Mouse (Mus musculus) ovary, postnatal 10 days (tissue): ENCODE measurements around the gene Myo10.
A peak's percentile ranks its signal among the peaks of the same experiment; 100 is the strongest.

ENCODE experiments used
- DNase-seq: peaks from one replicate; pipeline ENCODE4 v3.0.0; 2022; ENCODE audit warnings: low spot score

Gene Myo10

GRCm38 (mm10) chr15:25620560-25620959 is 1.8 kb upstream of the Myo10 start:
- DNase-seq: no peak

DNA sequence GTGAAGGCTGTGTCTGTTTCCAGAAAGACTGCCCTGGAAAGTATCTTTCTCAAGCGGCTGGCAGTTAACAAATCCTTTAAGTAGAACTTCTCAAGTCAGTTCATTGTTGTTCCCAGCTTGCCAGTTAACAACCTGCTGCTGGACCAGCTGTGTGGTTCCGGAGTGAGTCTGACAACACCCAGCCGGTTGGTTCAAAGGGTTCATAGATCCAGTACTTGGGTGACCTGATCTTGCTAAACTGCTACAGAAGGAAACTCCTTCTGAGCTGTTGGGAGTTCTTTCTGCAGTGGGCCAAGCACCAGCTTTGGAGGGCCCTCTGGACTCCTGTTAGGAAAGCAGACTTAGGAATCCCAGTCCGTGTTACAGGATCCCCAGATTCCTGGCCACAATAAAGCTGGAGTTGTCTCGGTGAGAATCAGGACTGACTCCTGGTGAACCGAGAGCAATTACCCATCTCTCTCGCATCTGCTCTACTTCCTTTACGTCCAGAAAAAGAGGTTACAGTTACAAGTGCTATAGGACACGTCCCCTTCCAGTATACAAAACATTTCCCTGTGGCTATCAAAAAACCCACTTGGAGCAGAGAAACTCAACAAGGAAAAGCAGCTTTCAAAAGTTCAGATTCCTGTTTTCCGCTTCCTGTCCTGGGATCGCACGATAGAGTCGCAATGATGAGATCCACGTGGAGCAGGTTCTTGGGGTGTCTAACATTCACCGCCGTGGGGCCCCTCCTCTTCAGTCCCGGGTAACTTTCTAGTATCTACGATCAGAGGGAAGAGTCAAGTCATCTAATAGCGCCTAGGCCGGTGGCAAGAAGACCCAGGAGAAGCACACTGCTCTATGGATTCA is 750 bp upstream of the Myo10 start:
- no peak for DNase-seq

GRCm38 (mm10) chr15:25622867-25623471 is 644 bp downstream of the Myo10 start:
- DNase-seq: peak; percentile 41

GRCm38 (mm10) chr15:25623556-25624180 is 1.3 kb downstream of the Myo10 start:
- DNase-seq: no peak

GRCm38 (mm10) chr15:25624263-25624662 is 1.9 kb downstream of the Myo10 start:
- DNase-seq: no peak

GRCm38 (mm10) chr15:25625471-25625870 is 3.1 kb downstream of the Myo10 start:
- DNase-seq: no peak

- DNase-seq: no peak
Measured at GRCm38 (mm10) chr15:25627012-25627411, 4.7 kb downstream of the Myo10 start.

DNA sequence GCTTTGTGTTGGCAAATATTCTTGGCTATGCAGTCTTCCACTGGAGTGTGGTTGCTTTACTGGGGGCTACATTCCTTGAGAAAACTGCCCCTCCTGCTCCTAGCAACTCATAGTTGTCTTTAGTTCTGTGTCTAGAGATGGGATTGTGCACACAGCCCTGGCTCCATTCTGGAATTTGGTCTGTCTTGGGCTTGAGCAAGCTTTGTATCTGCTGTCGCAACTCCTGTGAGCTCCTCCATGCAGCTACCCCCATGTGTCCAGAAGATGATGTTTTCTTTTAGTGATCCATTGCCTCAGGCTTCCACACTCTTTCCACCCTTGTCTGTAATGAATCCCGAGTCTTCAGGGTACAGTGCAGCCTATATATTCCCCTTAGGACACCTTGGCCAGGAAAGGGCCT is 5.9 kb downstream of the Myo10 start:
- no peak for DNase-seq

DNA sequence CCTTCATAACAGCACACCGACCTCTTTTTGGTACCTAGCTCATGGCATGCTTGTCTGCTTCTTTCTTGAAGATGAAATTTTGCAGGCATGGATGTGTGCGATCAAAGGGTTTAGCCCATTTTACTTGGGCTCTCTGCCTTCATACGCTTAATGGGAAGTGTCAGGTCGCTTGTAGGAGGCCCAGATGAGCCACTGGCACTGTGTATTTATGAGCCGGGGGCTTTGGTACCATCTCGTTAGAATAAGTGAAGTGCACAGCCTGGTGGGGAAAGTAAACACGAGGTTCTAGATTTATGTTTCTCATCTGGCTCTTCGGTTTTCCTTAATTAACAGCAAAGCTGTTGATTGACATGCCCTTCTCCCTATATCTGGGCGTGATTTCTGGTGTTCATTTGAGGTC is 8.4 kb downstream of the Myo10 start:
- no peak for DNase-seq

DNA sequence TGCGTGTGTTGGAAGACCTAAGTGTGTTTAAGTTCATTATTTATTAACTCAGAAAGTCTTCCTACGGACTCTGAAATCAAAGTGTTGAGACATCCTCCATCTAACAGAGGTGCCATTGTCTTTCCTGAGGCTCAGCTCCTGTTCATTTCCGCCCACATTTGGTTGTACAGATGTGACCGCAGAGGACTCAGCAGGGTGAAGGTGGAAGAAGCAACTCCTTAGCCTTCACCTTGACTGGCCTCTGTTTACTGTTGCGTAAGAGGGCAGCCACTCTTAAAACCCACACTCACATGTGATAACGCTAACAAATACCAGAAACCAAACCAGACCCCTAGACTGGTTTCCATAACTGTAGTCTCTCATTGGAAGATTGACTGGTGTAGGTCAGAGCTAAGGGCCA is 9.0 kb downstream of the Myo10 start:
- DNase-seq: no peak

GRCm38 (mm10) chr15:25632902-25633301 is 10.6 kb downstream of the Myo10 start:
- no peak for DNase-seq

DNA sequence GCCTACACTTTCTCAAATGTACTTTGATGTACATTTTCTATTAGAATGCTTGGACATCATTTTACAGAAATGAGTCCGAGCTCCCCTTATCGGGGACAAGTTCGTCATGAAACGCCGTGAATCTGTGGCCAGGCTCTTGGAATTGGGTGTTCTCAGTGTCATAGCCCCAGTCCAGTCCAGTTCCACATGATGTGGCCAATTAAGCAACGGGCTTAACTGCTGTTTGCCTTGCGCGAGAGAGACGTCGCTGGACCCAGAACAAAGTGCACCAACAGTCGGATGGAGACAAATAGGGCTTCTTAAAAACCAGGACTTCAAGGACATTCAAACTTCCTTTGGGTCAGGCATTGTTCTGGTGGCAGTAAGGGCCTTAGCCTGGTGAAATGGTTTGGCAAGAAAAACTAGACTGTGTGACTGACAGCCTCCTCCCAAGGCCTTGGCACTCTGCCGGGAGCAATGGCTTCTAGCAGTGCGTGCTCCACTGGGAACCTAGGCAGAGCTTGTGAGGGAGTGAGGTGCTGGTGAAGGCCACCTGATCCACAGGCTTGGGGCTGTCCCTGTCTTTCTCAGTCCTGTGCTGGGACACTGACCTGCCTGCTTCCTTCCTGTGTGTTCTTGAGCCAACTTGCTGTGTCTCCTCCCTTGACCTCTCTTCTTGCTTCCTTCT is 11.5 kb downstream of the Myo10 start:
- DNase-seq: peak; percentile 28

DNA sequence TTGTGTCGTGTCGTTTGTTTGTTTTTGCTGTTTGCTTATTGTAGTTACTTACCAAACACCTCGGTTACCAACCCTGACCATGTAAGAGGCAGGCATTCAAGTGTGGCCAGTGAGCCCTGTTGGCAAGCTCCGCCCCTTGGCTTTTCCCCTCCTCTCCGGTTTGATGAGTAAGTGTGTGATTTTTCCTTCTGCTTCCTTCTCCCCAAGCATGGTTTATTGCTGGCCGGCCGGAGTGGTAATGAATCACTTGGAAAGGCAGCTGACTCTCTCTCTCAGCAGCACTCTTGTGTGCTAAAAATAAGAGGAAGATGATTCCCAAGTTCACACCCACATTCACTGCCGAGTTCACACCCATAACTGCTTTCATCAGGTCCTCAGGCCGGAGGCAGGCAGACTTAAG is 15.4 kb downstream of the Myo10 start:
- DNase-seq: no peak

DNA sequence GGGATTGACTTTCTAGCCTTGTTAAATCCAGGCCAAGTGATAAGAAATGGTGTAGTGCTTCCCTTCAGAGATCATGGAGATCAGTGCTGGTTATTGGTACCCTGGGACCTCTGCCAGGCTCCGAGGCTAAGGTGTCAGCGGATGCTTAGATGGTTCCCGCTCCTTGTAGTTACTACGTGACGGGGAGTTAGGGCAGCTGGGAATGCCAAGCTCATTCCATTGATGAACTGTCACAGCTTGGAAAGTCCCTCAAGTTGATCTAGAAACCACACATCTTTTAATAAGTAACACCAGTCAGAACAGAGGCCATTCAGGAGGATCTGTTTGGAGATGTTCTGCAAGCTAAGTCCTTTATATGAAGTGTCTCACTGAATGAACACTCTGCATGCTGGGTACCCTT is 16.9 kb downstream of the Myo10 start:
- DNase-seq: no peak

- DNase-seq: no peak
Measured at GRCm38 (mm10) chr15:25640840-25641752, 18.8 kb downstream of the Myo10 start.

DNA sequence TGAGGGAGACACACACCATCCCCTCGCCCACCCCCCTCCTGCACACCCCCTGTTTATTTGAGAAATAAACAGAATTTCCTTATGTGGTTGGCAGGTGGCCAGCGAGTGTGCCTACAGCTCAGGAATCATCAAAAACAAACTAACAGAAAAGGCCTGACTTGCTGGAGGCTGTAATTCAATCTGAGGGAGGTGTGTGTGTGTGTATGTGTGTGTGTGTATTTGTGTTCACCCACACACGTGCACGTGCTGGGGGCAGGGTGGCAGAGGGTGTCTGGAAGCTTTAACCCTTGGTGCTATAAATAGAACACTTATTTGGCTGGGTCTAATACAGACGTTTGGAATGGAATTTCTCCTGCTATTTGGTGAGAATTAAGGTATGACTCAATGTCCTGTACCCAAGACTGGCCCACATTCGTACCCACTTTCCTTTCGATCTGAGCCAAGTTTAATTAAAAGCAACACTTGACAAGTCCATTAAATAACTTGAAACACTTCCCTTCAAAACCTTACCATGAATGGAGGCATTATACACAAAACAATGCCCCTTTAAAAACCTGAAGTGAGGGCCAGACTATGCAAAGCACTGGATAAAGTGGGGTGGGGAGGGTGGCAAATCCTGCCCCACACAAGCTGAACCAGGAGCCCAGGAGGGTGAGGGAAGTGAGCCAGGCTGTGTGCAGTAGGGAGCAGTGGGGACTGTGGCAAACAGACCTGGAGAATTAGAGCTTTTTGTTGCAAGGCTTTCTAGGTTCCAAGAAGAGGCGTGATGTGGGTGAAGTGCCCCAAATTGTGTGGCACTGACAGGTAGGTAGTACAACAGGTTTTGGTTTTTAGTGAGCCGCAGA is 20.1 kb downstream of the Myo10 start:
- DNase-seq: no peak

DNA sequence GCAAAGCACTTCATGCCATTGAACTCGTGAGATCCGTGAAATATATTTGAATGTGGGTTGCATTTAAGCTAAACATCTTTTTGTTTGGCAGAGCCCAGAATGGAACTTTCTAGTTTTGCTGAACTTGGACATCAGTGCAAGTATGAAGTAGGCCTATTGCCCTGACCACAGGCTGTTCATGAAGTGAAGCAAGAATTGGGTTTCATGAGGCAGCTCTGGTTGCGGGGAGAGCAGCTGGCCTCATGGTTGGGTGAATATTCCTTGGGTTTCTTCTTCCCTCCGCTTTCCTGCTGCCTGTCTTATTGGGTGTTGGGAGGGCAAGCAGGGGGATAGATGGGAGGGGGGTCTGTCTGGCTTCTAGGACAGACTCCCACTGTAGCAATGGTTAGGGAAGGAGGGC is 23.5 kb downstream of the Myo10 start:
- no peak for DNase-seq

DNA sequence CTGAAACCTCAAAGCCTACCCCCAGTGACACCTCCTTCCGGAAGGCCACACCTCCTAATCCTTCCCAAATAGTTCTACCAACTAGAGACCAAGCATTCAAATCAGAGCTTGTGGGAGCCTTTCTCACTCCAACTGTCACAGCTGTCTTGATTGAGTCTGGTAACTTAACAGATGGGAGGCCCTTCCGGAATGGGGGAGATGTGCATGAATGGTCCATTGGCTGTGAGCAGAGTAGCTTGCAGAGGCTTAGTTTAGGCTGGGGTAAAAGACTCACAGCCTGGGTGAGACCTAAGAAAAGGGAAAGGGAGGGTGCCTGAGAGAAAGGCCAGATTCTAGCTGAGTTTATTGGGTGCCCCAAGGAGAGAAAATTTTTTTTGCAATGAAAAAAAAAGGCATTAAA is 26.0 kb downstream of the Myo10 start:
- no peak for DNase-seq

DNA sequence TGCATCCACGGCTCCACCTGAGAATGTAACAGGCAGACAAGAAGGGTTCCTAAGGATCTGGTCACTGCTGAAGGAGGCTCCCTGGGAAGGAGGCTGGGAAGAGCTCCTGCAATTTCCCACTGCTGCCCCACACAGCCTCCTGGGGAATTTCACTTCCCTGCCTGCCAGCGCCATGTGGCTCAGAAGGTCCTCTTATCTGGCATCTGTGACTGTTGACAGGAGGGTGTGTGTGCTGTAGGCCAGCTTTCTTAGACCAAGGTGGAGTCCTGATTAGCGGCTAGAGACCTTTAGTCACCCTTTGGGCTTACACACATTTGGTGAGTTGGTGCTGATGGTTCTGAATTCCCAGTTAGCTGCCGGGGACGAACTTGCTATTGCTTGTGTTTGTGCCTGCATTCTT is 28.0 kb downstream of the Myo10 start:
- no peak for DNase-seq

- DNase-seq: no peak
Measured at GRCm38 (mm10) chr15:25651820-25652219, 29.5 kb downstream of the Myo10 start.

DNA sequence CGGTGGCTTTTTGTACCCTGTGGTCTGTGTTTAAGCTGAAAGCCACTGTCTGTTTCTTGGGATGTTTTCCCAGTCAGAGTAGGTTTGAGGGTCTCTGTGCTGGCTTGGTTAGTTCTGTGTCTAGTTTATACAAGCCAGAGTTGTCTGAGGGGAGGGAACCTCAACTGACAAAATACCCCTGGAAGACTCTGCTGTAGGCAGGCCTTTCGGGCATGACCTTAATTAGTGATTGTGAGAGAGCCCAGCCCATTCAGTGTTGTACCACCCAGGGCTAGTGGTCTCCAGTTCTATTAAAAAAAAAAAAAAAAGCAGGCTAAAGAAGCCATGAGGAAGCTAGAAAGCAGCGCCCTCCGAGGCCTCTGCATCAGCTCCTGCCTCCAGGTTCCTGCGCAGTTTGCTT is 30.0 kb downstream of the Myo10 start:
- no peak for DNase-seq
